Comparison of ENCODE assay signal across 8 mouse cellular contexts in genomic region chr4:134397121-134397520, GRCm38 (mm10). TPM values are rescaled to one million over a fixed set of nuclear protein-coding genes. Genes with fewer than 3 reads are reported as not detected.
DNase-seq lines count a peak whose midpoint lies in the region; ATAC-seq and TF ChIP-seq lines count a peak whose summit lies in the region.

No protein-coding gene starts in this region.

- H3K9ac ChIP-seq in intestine, embryonic 16.5 days (ENCODE audit: low read depth, low read length), result peak overlapping the region; percentile 49
- H3K9ac ChIP-seq in liver, embryonic 14.5 days (replicated peaks), result no peak overlapping the region
- peak overlapping the region; percentile 76 for H3K9ac ChIP-seq in neural tube, embryonic 13.5 days

- intact Hi-C loops in gastrocnemius, postnatal 14 days (cut with DNase I; ENCODE audit: low total_unique reads), result no loop called here

- no peaks in the 10 kb centered on the region for H3K27me3 ChIP-seq in intestine, embryonic 16.5 days (replicated peaks; ENCODE audit: control insufficient read depth, insufficient read depth, low read length)
- no peaks in the 10 kb centered on the region for H3K27me3 ChIP-seq in liver, embryonic 14.5 days (ENCODE audit: control insufficient read depth, insufficient read depth, low read length)
- H3K27me3 ChIP-seq in neural tube, embryonic 13.5 days, result no peaks in the 10 kb centered on the region

- DNase-seq in cerebellum, adult 11 months, result peak; percentile 56
- peak; percentile 73 for DNase-seq in cerebellum, adult 9-10 months
- peak; percentile 59 for DNase-seq in gastrocnemius, postnatal 14 days
- no peak for DNase-seq in liver, embryonic 14.5 days (ENCODE audit: low read depth in 3 of 3, low spot score in 3 of 3)

- TF ChIP-seq CTCF in liver, embryonic 14.5 days (IDR thresholded peaks at IDR 0.05; ENCODE audit: low read depth), result no peak

- peak overlapping the region; percentile 97 for H3K27ac ChIP-seq in intestine, embryonic 16.5 days (ENCODE audit: low read length)
- no peak overlapping the region for H3K27ac ChIP-seq in liver, embryonic 14.5 days
- peak overlapping the region; percentile 30; the same call in 1 of the 2 replicates for H3K27ac ChIP-seq in neural tube, embryonic 13.5 days (replicated peaks)

- H3K9me3 ChIP-seq in intestine, embryonic 16.5 days (ENCODE audit: control insufficient read depth, low read length), result no peaks in the 10 kb centered on the region
- no peaks in the 10 kb centered on the region for H3K9me3 ChIP-seq in liver, embryonic 14.5 days (ENCODE audit: control insufficient read depth, low read length)
- no peaks in the 10 kb centered on the region for H3K9me3 ChIP-seq in neural tube, embryonic 13.5 days

- ATAC-seq in cerebellum, adult (ENCODE audit: insufficient number of reproducible peaks, low FRiP score, low TSS enrichment), result no peak
- peak; percentile 76 for ATAC-seq in intestine, embryonic 16.5 days
- no peak for ATAC-seq in liver, embryonic 14.5 days (ENCODE audit: insufficient read depth)
- no peak for ATAC-seq in neural tube, embryonic 13.5 days (ENCODE audit: low read depth)
- ATAC-seq in frontal cortex, adult (ENCODE audit: low TSS enrichment), result no peak

- peak overlapping the region; percentile 56 for H3K4me3 ChIP-seq in intestine, embryonic 16.5 days (ENCODE audit: low read length)
- H3K4me3 ChIP-seq in liver, embryonic 14.5 days (ENCODE audit: insufficient read depth in 1 of 2, low read depth in 2 of 2, low read length in 2 of 2), result no peak overlapping the region; a peak in 1 of 4 replicates
- peak overlapping the region; percentile 50 for H3K4me3 ChIP-seq in neural tube, embryonic 13.5 days

- H3K36me3 ChIP-seq in intestine, embryonic 16.5 days (ENCODE audit: control insufficient read depth, insufficient read depth, low read length), result no peaks in the 10 kb centered on the region
- H3K36me3 ChIP-seq in liver, embryonic 14.5 days (replicated peaks; ENCODE audit: control insufficient read depth, insufficient read depth, low read depth), result no peaks in the 10 kb centered on the region
- H3K36me3 ChIP-seq in neural tube, embryonic 13.5 days, result no peaks in the 10 kb centered on the region

- WGBS in intestine, embryonic 16.5 days, result 19% methylated on average over 7 of the region's 7 CpGs
- WGBS in liver, embryonic 14.5 days (ENCODE audit: insufficient replicate concordance), result 33% methylated on average over 7 of the region's 7 CpGs
- 37% methylated on average over 7 of the region's 7 CpGs for WGBS in neural tube, embryonic 13.5 days

- peaks cover 18% of the 10 kb centered on the region for H3K4me1 ChIP-seq in intestine, embryonic 16.5 days (ENCODE audit: control insufficient read depth, insufficient read depth, low read length)
- peaks cover 17 to 26% of the 10 kb centered on the region in 2 experiments for H3K4me1 ChIP-seq in liver, embryonic 14.5 days (replicated peaks; ENCODE audit: control insufficient read depth in 2 of 2, insufficient read depth in 2 of 2, low read length in 1 of 2)
- peaks cover 44% of the 10 kb centered on the region for H3K4me1 ChIP-seq in neural tube, embryonic 13.5 days (replicated peaks)

- TF ChIP-seq EP300 in liver, embryonic 14.5 days (IDR thresholded peaks at IDR 0.05; ENCODE audit: low read depth), result no peak

- H3K4me2 ChIP-seq in intestine, embryonic 16.5 days (ENCODE audit: low read depth, low read length), result peak overlapping the region; percentile 83
- H3K4me2 ChIP-seq in liver, embryonic 14.5 days (ENCODE audit: low read depth), result peak overlapping the region; percentile 88
- H3K4me2 ChIP-seq in neural tube, embryonic 13.5 days, result peak overlapping the region; percentile 76

RNA-seq across cellular contexts. Expression of gene Pafah2, which starts 1.0 kb away (rescaled TPM):
- total RNA-seq in gastrocnemius, postnatal 14 days (2021), result 1 to 10 TPM; 3.2 to 3.4 TPM
- 61.6 and 69.2 TPM in 2 replicates for polyA plus RNA-seq in intestine, embryonic 16.5 days (2015; fragmentation: Nextera tagmentation; extraction: Ambion mirVana)
- 3.9 and 4.3 TPM in 2 replicates for polyA plus RNA-seq in liver, embryonic 14.5 days (2012; rRNA removed)
- 4.3 and 5.4 TPM in 2 replicates for polyA plus RNA-seq in liver, embryonic 14.5 days (2014; fragmentation: Nextera tagmentation; extraction: Ambion mirVana)
- 7.4 and 8.0 TPM in 2 replicates for polyA plus RNA-seq in neural tube, embryonic 13.5 days (2015; fragmentation: Nextera tagmentation; extraction: Ambion mirVana)

RNA-seq across cellular contexts. Expression of gene Extl1, which starts 13.5 kb away (rescaled TPM):
- 10 to 100 TPM; 36.3 to 37.2 TPM for total RNA-seq in gastrocnemius, postnatal 14 days (2021)
- polyA plus RNA-seq in intestine, embryonic 16.5 days (2015; fragmentation: Nextera tagmentation; extraction: Ambion mirVana), result 1.6 and 1.7 TPM in 2 replicates
- 0.04 and 0.16 TPM in 2 replicates for polyA plus RNA-seq in liver, embryonic 14.5 days (2012; rRNA removed)
- 0.04 and 0.11 TPM in 2 replicates for polyA plus RNA-seq in liver, embryonic 14.5 days (2014; fragmentation: Nextera tagmentation; extraction: Ambion mirVana)
- polyA plus RNA-seq in neural tube, embryonic 13.5 days (2015; fragmentation: Nextera tagmentation; extraction: Ambion mirVana), result 0.66 and 0.73 TPM in 2 replicates

RNA-seq across cellular contexts. Expression of gene Slc30a2, which starts 54.1 kb away (rescaled TPM):
- 1 to 10 TPM in 1 of 2 experiments, under 1 TPM in 1; 0.47 to 6.3 TPM for total RNA-seq in gastrocnemius, postnatal 14 days (2021)
- polyA plus RNA-seq in intestine, embryonic 16.5 days (2015; fragmentation: Nextera tagmentation; extraction: Ambion mirVana), result 7.4 and 10.6 TPM in 2 replicates
- 0.02 TPM in 1 of 2 replicates, not detected in the other for polyA plus RNA-seq in liver, embryonic 14.5 days (2012; rRNA removed)
- polyA plus RNA-seq in liver, embryonic 14.5 days (2014; fragmentation: Nextera tagmentation; extraction: Ambion mirVana), result not detected in 2 replicates
- 0.15 and 0.22 TPM in 2 replicates for polyA plus RNA-seq in neural tube, embryonic 13.5 days (2015; fragmentation: Nextera tagmentation; extraction: Ambion mirVana)

Comparison
In these comparisons a context has a peak if more than half of its experiments do, and no peak if none do; other contexts are left out.
1. DNase-seq: peak in cerebellum, adult 11 months (single experiment), cerebellum, adult 9-10 months (single experiment) and gastrocnemius, postnatal 14 days (single experiment); none in liver, embryonic 14.5 days (0 of 3).
2. H3K4me3 ChIP-seq: peak in intestine, embryonic 16.5 days (single experiment) and neural tube, embryonic 13.5 days (single experiment); none in liver, embryonic 14.5 days (0 of 2).
3. Peak in every context shown above with its lines, with median percentiles within 50 percentile points of each other: H3K4me2 ChIP-seq.